In the genomic region with DNA sequence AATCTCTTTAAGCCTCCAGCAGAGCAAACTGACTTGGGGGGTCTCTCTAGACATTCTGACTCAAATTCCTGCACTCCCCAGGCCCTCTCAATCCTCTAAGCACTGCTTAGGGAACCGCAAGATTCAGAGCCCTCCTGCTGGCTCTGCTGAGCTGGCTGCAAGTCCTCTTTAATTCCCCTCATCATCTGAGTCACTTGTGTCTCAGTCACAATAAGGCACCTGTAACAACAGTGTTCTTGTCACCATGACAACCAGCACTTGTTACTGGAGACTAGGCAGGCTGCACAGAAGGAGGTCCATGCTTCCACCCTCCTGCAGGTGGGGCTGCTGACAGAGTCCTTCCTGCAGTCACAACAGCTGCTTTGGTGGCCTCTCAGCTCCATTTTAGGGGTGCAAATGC, we compare ENCODE assay signal across 10 mouse cellular contexts.
DNase-seq lines count a peak whose midpoint lies in the region; ATAC-seq and TF ChIP-seq lines count a peak whose summit lies in the region.
"Had no signal": no experiment of that assay in that cellular context is flagged by ENCODE, and none has a peak within 500 bp of the region (broad histone marks: within the 10 kb centered on the region; RNA-seq: fewer than 3 reads in every experiment).

No protein-coding gene starts in this region.

- no peak overlapping the region for H3K4me3 ChIP-seq in embryonic facial prominence, embryonic 14.5 days (ENCODE audit: low read depth, low read length)
- H3K4me3 ChIP-seq in hindbrain, embryonic 16.5 days (ENCODE audit: low read length): no peak overlapping the region
- no peak overlapping the region for H3K4me3 ChIP-seq in midbrain, postnatal 0 days (ENCODE audit: low read depth, low read length)
- no peak overlapping the region for H3K4me3 ChIP-seq in thymus, adult 2 months (ENCODE audit: control insufficient read depth, insufficient read depth, low read length)
- H3K4me3 ChIP-seq: limb, embryonic 12.5 days; stomach, embryonic 15.5 days had no signal

- no peak overlapping the region for H3K27ac ChIP-seq in embryonic facial prominence, embryonic 14.5 days (replicated peaks; ENCODE audit: low read depth, low read length)
- no peak overlapping the region for H3K27ac ChIP-seq in hindbrain, embryonic 16.5 days (ENCODE audit: low read depth, low read length)
- no peak overlapping the region for H3K27ac ChIP-seq in midbrain, postnatal 0 days (ENCODE audit: low read depth, low read length)
- H3K27ac ChIP-seq in thymus, adult 2 months (ENCODE audit: control insufficient read depth, insufficient read depth, low read length): no peak overlapping the region
- H3K27ac ChIP-seq: limb, embryonic 12.5 days; stomach, embryonic 15.5 days had no signal

- TF ChIP-seq CTCF in brain, embryonic 14.5 days (IDR thresholded peaks at IDR 0.05; ENCODE audit: borderline replicate concordance, extremely low read depth, insufficient read depth, insufficient read length): peak; percentile 14; the same call in 1 of the 2 replicates
- peak; percentile 49 for TF ChIP-seq CTCF in midbrain, postnatal 0 days (IDR thresholded peaks at IDR 0.05)
- TF ChIP-seq CTCF in thymus, adult 2 months (IDR thresholded peaks at IDR 0.05; ENCODE audit: borderline replicate concordance, control insufficient read depth, extremely low read depth, insufficient read depth, low read length, poor library complexity): no peak

- DNase-seq in brain, embryonic 14.5 days (ENCODE audit: low read depth): peak; percentile 82
- peak; percentile 16 for DNase-seq in embryonic facial prominence, embryonic 14.5 days (ENCODE audit: low spot score)
- DNase-seq in midbrain, postnatal 0 days (ENCODE audit: low spot score): peak; percentile 49
- no peak for DNase-seq in gastrocnemius, postnatal 10 days
- DNase-seq in thymus, adult 2 months: no peak
- DNase-seq in thymus, postnatal 25 days: no peak
- no peak for DNase-seq in gastrocnemius, postnatal 4 days (ENCODE audit: low spot score in 2 of 2)

- 11% methylated on average over 1 of the region's 1 CpGs for WGBS in embryonic facial prominence, embryonic 14.5 days
- 0% methylated on average over 1 of the region's 1 CpGs for WGBS in hindbrain, embryonic 16.5 days
- WGBS in midbrain, postnatal 0 days: 0% methylated on average over 1 of the region's 1 CpGs
- 25% methylated on average over 1 of the region's 1 CpGs for WGBS in thymus, adult 2 months

- no peaks in the 10 kb centered on the region for H3K27me3 ChIP-seq in embryonic facial prominence, embryonic 14.5 days (replicated peaks; ENCODE audit: control insufficient read depth, insufficient read depth, low read length)
- H3K27me3 ChIP-seq in hindbrain, embryonic 16.5 days (replicated peaks; ENCODE audit: control insufficient read depth, insufficient read depth, low read length): no peaks in the 10 kb centered on the region
- H3K27me3 ChIP-seq in midbrain, postnatal 0 days (ENCODE audit: insufficient read depth, low read length): no peaks in the 10 kb centered on the region
- H3K27me3 ChIP-seq in thymus, adult 2 months (ENCODE audit: control insufficient read depth, insufficient read depth, low read length): no peaks in the 10 kb centered on the region
- H3K27me3 ChIP-seq: limb, embryonic 12.5 days; stomach, embryonic 15.5 days had no signal

- H3K9ac ChIP-seq in embryonic facial prominence, embryonic 14.5 days (ENCODE audit: low read depth, low read length): no peak overlapping the region
- H3K9ac ChIP-seq in hindbrain, embryonic 16.5 days (ENCODE audit: low read depth, low read length): no peak overlapping the region
- H3K9ac ChIP-seq in midbrain, postnatal 0 days (replicated peaks; ENCODE audit: low read length, poor library complexity, severe bottlenecking): no peak overlapping the region
- H3K9ac ChIP-seq: limb, embryonic 12.5 days; stomach, embryonic 15.5 days had no signal

- no peaks in the 10 kb centered on the region for H3K36me3 ChIP-seq in embryonic facial prominence, embryonic 14.5 days (ENCODE audit: control insufficient read depth, insufficient read depth, low read length)
- H3K36me3 ChIP-seq in hindbrain, embryonic 16.5 days (ENCODE audit: control insufficient read depth, insufficient read depth, low read length): no peaks in the 10 kb centered on the region
- no peaks in the 10 kb centered on the region for H3K36me3 ChIP-seq in midbrain, postnatal 0 days (ENCODE audit: insufficient read depth, low read length)
- no peaks in the 10 kb centered on the region for H3K36me3 ChIP-seq in thymus, adult 2 months (ENCODE audit: control insufficient read depth, insufficient read depth, low read length)
- H3K36me3 ChIP-seq: limb, embryonic 12.5 days; stomach, embryonic 15.5 days had no signal

- no peaks in the 10 kb centered on the region for H3K4me1 ChIP-seq in embryonic facial prominence, embryonic 14.5 days (ENCODE audit: control insufficient read depth, insufficient read depth, low read length)
- no peaks in the 10 kb centered on the region for H3K4me1 ChIP-seq in hindbrain, embryonic 16.5 days (ENCODE audit: control insufficient read depth, insufficient read depth, low read depth, low read length)
- H3K4me1 ChIP-seq in midbrain, postnatal 0 days (ENCODE audit: insufficient read depth, low read length): no peaks in the 10 kb centered on the region
- H3K4me1 ChIP-seq in thymus, adult 2 months (replicated peaks; ENCODE audit: control insufficient read depth, insufficient read depth, low read length): no peaks in the 10 kb centered on the region
- H3K4me1 ChIP-seq: limb, embryonic 12.5 days; stomach, embryonic 15.5 days had no signal

- no peak for ATAC-seq in embryonic facial prominence, embryonic 14.5 days (ENCODE audit: low read depth)
- ATAC-seq in hindbrain, embryonic 16.5 days: peak; percentile 75
- ATAC-seq in midbrain, postnatal 0 days (ENCODE audit: low FRiP score): peak; percentile 71

- no peak for TF ChIP-seq POLR2A in brain, embryonic 14.5 days (IDR thresholded peaks at IDR 0.05; ENCODE audit: borderline replicate concordance, extremely low read depth, insufficient read depth, insufficient read length, poor library complexity, severe bottlenecking)
- TF ChIP-seq POLR2A in thymus, adult 2 months (IDR thresholded peaks at IDR 0.05; ENCODE audit: control insufficient read depth, extremely low read depth, insufficient read depth, low read length, poor library complexity): no peak

- H3K4me2 ChIP-seq in embryonic facial prominence, embryonic 14.5 days (ENCODE audit: low read depth, low read length): no peak overlapping the region
- H3K4me2 ChIP-seq in hindbrain, embryonic 16.5 days (ENCODE audit: low read length): no peak overlapping the region
- H3K4me2 ChIP-seq in midbrain, postnatal 0 days (ENCODE audit: low read depth, low read length, poor library complexity, severe bottlenecking): no peak overlapping the region
- H3K4me2 ChIP-seq: limb, embryonic 12.5 days; stomach, embryonic 15.5 days had no signal

- no peaks in the 10 kb centered on the region for H3K9me3 ChIP-seq in embryonic facial prominence, embryonic 14.5 days (ENCODE audit: control insufficient read depth, low read length)
- no peaks in the 10 kb centered on the region for H3K9me3 ChIP-seq in hindbrain, embryonic 16.5 days (ENCODE audit: control insufficient read depth, low read length)
- no peaks in the 10 kb centered on the region for H3K9me3 ChIP-seq in midbrain, postnatal 0 days (ENCODE audit: low read length)
- H3K9me3 ChIP-seq: limb, embryonic 12.5 days; stomach, embryonic 15.5 days had no signal

Comparison
In these comparisons a context has a peak if more than half of its experiments do, and no peak if none do; other contexts are left out.
1. DNase-seq: peak in brain, embryonic 14.5 days (single experiment), embryonic facial prominence, embryonic 14.5 days (single experiment) and midbrain, postnatal 0 days (single experiment); none in gastrocnemius, postnatal 10 days (single experiment), thymus, adult 2 months (single experiment), thymus, postnatal 25 days (single experiment) and gastrocnemius, postnatal 4 days (0 of 2).